Mouse (Mus musculus): ENCODE results near the gene Eif3l. TPM values are rescaled to one million over a fixed set of nuclear protein-coding genes. Genes with fewer than 3 reads are reported as not detected.

The Eif3l gene
- total and polyA plus RNA-seq, 2 experiments from 2014 or later: 179 to 218 TPM

DNA sequence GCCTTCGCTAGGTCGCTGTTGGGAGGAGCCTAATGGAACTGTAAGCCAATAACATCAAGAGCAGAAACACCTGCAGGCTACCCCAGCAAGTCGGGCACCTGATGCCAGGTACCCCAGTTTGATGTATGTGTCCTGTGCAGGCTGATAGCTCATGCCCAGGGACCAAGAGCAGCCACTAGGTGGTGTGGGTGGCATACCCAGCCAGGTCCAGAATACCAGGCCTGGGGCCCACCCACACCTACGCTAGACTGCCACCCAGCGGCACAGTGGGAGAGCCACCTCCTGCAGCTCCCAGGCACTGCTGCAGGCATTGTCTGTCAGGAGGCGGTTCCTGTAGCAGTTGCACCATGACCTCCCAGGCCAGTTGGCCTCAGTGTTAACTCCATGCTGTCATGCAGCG lies 36.1 kb upstream of the Eif3l start:
- H3K4me3 ChIP-seq (ENCODE audit: low read depth, low read length): no peak overlapping the region

DNA sequence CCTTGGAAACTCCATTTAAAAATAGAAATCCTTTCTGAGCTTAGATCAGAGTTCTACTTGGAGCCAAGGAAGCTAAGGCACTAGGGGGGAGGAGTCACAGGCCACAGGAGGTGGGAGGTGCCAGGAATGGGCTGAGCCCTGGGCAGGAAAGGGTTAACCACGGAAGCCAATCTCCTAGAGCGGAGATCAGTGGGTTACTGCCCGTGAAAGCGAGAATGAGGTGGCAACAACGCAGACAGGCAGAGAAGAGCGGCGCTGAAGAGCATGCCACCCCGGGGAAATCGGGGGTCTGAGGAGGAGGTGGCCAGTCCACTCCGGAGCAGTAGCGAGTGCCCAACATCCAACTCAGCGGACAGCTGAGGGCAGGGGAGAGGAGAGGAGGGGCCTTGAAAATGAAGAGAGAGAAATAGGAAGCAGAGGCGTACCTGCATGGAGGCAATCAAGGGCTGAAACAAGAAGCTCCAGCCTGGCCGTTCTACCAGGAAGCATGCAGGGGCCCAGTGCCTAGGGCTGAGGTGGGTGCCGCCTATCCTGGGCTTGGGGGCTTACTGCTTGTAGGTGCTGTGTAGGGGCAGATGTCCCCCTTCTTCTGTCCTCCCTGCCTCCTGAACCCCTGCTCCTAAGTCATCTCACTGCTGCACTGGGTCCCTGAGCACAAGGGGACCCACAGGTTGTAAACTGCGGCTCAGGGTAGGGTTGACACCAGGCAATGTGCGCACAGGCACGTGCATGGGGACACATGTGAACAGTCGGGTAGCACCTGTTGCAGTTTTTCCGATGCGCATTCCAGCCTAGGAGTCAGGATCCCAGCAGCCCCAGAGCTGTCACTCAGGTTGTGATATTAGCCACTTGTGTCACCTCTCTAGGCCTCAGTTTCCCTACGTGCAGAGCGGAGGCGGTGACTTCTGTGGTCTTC lies 34.2 kb upstream of the Eif3l start:
- TF ChIP-seq CTCF (IDR thresholded peaks at IDR 0.05; ENCODE audit: low read depth): no peak
- DNase-seq: no peak
- ATAC-seq: no peak
- Histone ChIP-seq H3K4me2 (ENCODE audit: low read depth) (peak overlapping the region; percentile 40), H3K36me3 (ENCODE audit: insufficient read depth) (no peaks in the 10 kb centered on the region), H3K4me3 (ENCODE audit: low read depth, low read length) (0 out of 2 replicates have a peak overlapping the region, but pooled peaks have one; percentile 7), H3K4me1 (ENCODE audit: insufficient read depth) (peaks cover 7% of the 10 kb centered on the region; the same call in 1 of the 2 replicates), H3K27me3 (ENCODE audit: insufficient read depth, low read length) (peaks cover 21% of the 10 kb centered on the region), H3K27ac (ENCODE audit: low read depth, low read length) (no peak overlapping the region), H3K9ac (no peak overlapping the region), H3K9me3 (ENCODE audit: low read length) (no peaks in the 10 kb centered on the region)
- WGBS: 22% methylated on average over 24 of the region's 24 CpGs

More for the DNA sequence above, 36.1 kb upstream of the Eif3l start:
- Histone ChIP-seq H3K27ac (ENCODE audit: low read depth, low read length) (no peak overlapping the region), H3K4me1 (ENCODE audit: insufficient read depth) (peaks cover 7% of the 10 kb centered on the region; the same call in 1 of the 2 replicates), H3K9me3 (ENCODE audit: low read length) (no peaks in the 10 kb centered on the region), H3K27me3 (ENCODE audit: insufficient read depth, low read length) (peaks cover 21% of the 10 kb centered on the region), H3K4me2 (ENCODE audit: low read depth) (no peak overlapping the region), H3K9ac (no peak overlapping the region), H3K36me3 (ENCODE audit: insufficient read depth) (0 out of 2 replicates have a peak, but pooled peaks cover 4% of the 10 kb centered on the region)
- WGBS: 21% methylated on average over 7 of the region's 7 CpGs
- ATAC-seq: peak; percentile 32; the same call in 1 of the 2 replicates
- peak; percentile 77 for TF ChIP-seq CTCF (IDR thresholded peaks at IDR 0.05; ENCODE audit: low read depth)
- DNase-seq: peak; percentile 61

DNA sequence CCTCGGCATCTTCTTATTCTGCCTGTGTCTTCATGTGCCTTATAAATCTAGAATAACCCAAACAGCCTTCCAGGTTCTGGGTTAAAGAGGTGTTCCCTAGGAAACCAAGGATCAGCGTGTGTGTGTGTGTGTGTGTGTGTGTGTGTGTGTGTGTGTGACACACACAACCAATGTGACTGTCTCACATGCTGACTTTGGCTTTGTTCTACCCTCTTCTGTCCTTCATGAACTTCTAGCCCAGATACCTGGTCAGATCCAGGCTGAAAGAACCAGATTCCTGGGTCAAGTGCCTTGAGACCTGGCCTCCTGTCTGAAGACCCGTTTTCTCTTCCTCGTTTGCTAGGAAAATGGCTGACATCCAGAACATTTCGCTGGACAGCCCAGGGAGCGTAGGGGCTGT lies 33.4 kb upstream of the Eif3l start, which contains the start of gene Galr3:
Gene Galr3 (plus strand): TSS at position 301 of the 400 bp plus-strand sequence.
- Histone ChIP-seq H3K27ac (ENCODE audit: low read depth, low read length) (peak within 1 kb of the TSS; percentile 70), H3K4me1 (ENCODE audit: insufficient read depth) (peaks cover 7% of the 10 kb centered on the region; the same call in 1 of the 2 replicates), H3K27me3 (ENCODE audit: insufficient read depth, low read length) (peaks cover 21% of the 10 kb centered on the region), H3K4me2 (ENCODE audit: low read depth) (peak within 1 kb of the TSS; percentile 85), H3K4me3 (ENCODE audit: low read depth, low read length) (peak within 1 kb of the TSS; percentile 61), H3K9me3 (ENCODE audit: low read length) (no peaks in the 10 kb centered on the region), H3K9ac (peak within 1 kb of the TSS; percentile 62), H3K36me3 (ENCODE audit: insufficient read depth) (no peaks in the 10 kb centered on the region)
- DNase-seq (no peak), ATAC-seq (no peak)
- no peak for TF ChIP-seq CTCF (IDR thresholded peaks at IDR 0.05; ENCODE audit: low read depth)
- 64% methylated on average over 6 of the region's 6 CpGs for WGBS

DNA sequence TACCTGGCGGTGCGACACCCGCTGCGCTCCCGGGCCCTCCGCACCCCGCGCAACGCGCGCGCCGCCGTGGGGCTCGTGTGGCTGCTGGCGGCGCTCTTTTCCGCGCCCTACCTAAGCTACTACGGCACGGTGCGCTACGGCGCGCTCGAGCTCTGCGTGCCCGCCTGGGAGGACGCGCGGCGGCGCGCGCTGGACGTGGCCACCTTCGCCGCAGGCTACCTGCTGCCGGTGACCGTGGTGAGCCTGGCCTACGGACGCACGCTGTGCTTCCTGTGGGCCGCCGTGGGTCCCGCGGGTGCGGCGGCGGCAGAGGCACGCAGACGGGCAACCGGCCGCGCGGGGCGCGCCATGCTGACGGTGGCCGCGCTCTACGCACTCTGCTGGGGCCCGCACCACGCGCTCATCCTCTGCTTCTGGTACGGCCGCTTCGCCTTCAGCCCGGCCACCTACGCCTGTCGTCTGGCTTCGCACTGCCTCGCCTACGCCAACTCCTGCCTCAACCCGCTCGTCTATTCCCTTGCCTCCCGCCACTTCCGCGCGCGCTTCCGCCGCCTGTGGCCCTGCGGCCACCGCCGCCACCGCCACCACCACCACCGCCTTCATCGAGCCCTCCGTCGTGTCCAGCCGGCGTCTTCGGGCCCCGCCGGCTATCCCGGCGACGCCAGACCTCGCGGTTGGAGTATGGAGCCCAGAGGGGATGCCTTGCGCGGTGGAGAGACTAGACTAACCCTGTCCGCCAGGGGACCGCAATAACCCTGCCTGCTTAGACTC lies 32.1 kb upstream of the Eif3l start:
- peak overlapping the region; percentile 62 for H3K9ac ChIP-seq
- H3K4me1 ChIP-seq (ENCODE audit: insufficient read depth): peaks cover 7% of the 10 kb centered on the region; the same call in 1 of the 2 replicates
- H3K4me3 ChIP-seq (ENCODE audit: low read depth, low read length): peak overlapping the region; percentile 61
- TF ChIP-seq CTCF (IDR thresholded peaks at IDR 0.05; ENCODE audit: low read depth): peak; percentile 46
- peak overlapping the region; percentile 70 for H3K27ac ChIP-seq (ENCODE audit: low read depth, low read length)
- 3% methylated on average over 100 of the region's 105 CpGs for WGBS
- H3K36me3 ChIP-seq (ENCODE audit: insufficient read depth): no peaks in the 10 kb centered on the region
- ATAC-seq: peak; percentile 87
- peak overlapping the region; percentile 85 for H3K4me2 ChIP-seq (ENCODE audit: low read depth)
- H3K27me3 ChIP-seq (ENCODE audit: insufficient read depth, low read length): peaks cover 21% of the 10 kb centered on the region
- H3K9me3 ChIP-seq (ENCODE audit: low read length): no peaks in the 10 kb centered on the region
- DNase-seq: peak; percentile 78

DNA sequence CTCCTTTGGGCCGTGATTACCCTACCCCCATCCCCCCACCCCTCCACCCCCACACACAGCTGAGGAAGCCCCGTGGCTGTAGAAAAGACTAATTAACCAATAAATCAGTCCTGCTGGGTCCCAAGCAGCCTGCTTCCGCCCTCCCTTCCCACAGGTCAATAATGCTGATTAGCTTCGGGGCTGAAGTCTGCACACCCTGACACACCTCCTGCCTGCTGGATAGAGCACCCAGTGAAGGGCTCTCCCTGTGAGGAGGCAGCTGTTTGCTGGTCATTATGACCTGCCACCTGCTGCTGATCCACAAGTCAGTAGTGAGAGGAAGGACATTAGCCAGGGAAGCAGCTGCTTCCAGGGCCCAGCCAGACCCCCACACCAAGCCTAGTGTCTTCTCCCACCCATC lies 30.1 kb upstream of the Eif3l start:
- no peak for DNase-seq
- no peaks in the 10 kb centered on the region for H3K36me3 ChIP-seq (ENCODE audit: insufficient read depth)
- H3K27ac ChIP-seq (ENCODE audit: low read depth, low read length): no peak overlapping the region
- ATAC-seq: no peak
- 13% methylated on average over 4 of the region's 4 CpGs for WGBS
- H3K9me3 ChIP-seq (ENCODE audit: low read length): no peaks in the 10 kb centered on the region
- H3K9ac ChIP-seq: no peak overlapping the region
- TF ChIP-seq CTCF (IDR thresholded peaks at IDR 0.05; ENCODE audit: low read depth): no peak
- H3K27me3 ChIP-seq (ENCODE audit: insufficient read depth, low read length): peaks cover 21% of the 10 kb centered on the region
- H3K4me1 ChIP-seq (ENCODE audit: insufficient read depth): peaks cover 7% of the 10 kb centered on the region; the same call in 1 of the 2 replicates
- no peak overlapping the region for H3K4me3 ChIP-seq (ENCODE audit: low read depth, low read length)
- no peak overlapping the region for H3K4me2 ChIP-seq (ENCODE audit: low read depth)

DNA sequence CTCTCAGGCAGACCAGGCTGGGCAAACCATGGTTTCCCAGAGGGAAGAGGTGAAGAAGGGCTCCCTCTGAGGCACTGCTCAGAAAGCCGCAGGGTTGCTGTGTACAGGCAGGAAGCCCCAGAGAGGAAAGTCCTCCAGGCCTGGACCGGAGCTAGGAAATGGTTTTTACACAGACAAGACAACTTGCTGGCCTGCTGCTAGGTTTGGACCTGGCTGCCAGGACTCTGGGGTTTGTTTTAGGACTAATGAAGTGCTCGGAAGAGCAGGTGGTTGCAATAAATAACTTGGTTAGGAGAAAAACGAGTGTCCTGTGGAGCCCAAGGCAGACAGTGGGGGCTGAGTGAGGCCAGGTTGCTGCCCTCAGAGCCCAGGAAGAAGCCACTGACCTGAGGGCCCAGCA lies 26.8 kb upstream of the Eif3l start:
- no peak for DNase-seq
- no peak for TF ChIP-seq CTCF (IDR thresholded peaks at IDR 0.05; ENCODE audit: low read depth)
- Histone ChIP-seq H3K9ac (no peak overlapping the region), H3K27ac (ENCODE audit: low read depth, low read length) (no peak overlapping the region), H3K4me3 (ENCODE audit: low read depth, low read length) (no peak overlapping the region), H3K27me3 (ENCODE audit: insufficient read depth, low read length) (peaks cover 3% of the 10 kb centered on the region; the same call in 1 of the 2 replicates), H3K9me3 (ENCODE audit: low read length) (no peaks in the 10 kb centered on the region), H3K4me1 (ENCODE audit: insufficient read depth) (0 out of 2 replicates have a peak, but pooled peaks cover 3% of the 10 kb centered on the region), H3K36me3 (ENCODE audit: insufficient read depth) (peaks cover 5% of the 10 kb centered on the region), H3K4me2 (ENCODE audit: low read depth) (no peak overlapping the region)
- ATAC-seq: no peak
- WGBS: 68% methylated on average over 4 of the region's 4 CpGs
